Mouse (Mus musculus) thymus, postnatal 25 days (tissue): ENCODE data around the gene Lrrc4b.

Source experiments
- DNase-seq: peaks from one replicate; pipeline ENCODE4 v3.0.0; 2022

Gene Lrrc4b

DNA sequence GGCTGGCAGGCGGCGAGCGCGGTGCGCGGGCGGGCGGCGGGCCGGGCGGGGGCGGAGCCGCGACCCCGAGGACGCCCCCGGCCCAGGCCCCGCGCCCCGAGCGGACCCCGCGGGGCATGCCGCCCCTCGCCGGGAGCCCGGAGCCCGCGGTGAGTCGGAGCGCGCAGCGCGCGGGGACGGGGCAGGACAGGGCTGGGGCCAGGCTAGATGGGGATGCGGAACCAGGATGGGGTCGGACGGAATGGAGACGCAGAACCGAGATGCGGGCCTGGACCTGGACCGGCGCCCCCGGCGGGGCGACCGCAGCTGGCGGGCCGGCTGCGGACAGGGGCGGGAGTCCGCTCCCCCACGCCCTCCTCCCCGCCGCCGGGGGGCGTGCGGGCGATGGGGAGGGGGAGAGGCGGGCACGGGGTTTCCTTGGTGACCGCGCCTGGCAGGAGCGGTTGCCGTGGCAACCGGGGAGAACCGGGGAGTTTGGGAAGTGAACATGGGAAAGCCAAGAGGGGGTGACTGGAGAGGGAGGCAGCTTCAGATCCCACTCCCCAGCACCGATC is at the start of gene Lrrc4b:
Lrrc4b (plus strand) TSS at position 51 of the 554 bp plus-strand sequence.
- no peak for DNase-seq

DNA sequence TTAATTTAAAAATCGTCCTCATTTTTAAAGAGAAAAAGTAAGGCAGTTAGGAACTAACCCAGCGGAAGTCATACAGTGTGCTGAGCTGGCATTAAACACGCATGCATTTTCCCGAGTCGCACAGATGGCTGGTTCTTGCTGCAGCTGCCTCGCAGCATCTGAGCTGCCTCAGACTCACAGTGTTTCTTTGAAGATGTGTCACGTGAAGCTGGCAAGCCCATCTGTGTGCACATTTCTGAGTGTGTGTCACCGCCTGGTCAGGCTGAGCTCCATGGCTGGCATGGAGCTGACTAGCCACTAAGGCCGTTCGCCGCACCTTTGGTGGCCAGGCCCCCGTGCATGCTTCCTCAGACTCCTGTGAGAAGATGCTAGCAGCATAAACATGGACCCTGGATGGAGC is 46.3 kb upstream of the Lrrc4b start:
- peak; percentile 47 for DNase-seq

DNA sequence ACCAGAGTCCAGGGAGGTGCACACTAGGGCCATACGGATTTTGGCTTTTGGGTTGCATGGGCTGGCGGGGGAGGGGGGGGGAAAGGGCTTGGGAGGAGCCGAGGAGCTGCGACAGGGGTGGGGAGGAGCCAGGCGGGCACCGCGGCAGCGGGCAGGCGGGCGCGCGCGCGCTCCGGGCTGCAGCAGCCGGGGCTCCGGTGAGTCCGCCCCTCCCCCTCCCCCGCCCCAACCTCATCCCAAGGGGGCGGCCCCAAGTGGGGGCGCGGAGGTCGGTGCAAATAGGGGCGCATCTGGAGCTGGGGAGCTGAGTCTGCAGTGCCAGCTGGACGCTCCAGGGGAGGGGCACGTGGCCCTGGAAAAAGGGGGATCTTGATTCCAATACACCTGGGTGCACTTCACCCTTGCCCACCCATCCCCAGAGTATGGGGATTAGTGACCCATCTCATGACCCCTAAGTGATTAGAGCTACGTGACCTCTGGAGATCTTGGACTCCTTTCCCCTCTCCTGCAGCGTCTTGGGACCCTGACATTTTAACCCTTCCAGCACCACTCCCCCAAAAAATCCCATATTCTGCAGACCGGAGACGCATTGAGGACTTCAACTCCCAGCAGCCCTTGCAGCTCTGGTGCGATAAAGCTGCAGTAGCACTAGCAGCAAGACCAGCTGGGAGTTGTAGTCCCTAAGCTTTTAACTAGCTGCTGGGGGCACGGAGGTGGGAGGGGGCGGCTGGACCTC is 44.7 kb upstream of the Lrrc4b start, which contains the start of gene Syt3:
Syt3 (plus strand) TSS at position 123 of the 736 bp plus-strand sequence.
- peak; percentile 52 for DNase-seq

GRCm38 (mm10) chr7:44384716-44385059 is 44.1 kb upstream of the Lrrc4b start:
- DNase-seq: no peak

- DNase-seq: no peak
These were observed 43.1 kb upstream of the Lrrc4b start, which contains the start of gene 1700008O03Rik for GRCm38 (mm10) chr7:44385720-44386119. TSS of gene 1700008O03Rik (minus strand) at chr7:44385820.

DNA sequence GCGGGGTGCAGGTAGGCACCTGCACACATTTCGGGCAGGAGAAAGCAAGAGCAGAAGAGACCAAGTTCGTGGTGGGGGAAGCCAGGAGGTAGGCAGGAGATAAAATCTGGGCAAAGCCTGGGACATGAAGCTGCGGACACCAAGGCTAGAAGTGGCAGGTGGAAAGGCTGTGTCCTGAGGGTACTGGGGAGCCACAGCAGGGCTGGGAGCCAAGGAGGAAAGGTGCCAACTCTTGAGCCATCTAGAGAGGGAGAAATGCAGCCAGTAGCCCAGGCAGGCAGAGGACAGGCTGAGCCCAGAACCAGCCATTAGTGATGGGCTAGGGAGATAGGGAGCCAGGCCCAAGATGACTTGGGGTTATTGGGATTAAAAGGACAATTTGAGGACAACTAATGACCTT is 37.0 kb upstream of the Lrrc4b start:
- DNase-seq: no peak

DNA sequence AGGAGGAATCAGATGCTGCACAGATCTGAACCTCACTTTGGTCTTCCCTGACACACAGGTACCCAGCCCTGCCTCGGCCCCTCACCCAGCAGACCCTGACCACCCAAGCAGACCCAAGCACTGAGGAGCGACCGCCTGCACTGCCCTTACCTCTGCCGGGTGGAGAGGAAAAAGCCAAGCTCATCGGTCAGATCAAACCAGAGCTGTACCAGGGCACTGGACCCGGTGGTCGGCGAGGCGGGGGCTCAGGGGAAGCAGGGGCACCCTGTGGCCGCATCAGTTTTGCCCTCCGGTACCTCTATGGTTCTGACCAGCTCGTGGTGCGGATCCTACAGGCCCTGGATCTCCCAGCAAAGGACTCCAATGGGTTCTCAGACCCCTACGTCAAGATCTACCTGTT is 36.5 kb upstream of the Lrrc4b start:
- DNase-seq: no peak

DNA sequence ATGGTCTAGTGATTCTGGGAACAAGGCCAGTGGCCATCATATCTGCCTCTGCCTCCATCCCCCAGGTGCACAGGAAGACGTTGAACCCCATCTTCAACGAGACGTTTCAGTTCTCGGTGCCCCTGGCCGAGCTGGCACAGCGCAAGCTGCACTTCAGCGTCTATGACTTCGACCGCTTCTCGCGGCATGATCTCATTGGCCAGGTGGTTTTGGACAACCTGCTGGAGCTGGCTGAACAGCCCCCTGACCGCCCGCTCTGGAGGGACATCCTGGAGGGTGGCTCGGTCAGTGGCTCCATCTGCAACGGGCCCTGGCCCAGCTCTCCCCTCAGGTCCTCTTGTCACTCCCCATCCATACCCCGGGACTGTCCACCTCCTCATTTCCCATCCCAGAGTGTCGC is 35.5 kb upstream of the Lrrc4b start:
- DNase-seq: no peak

DNA sequence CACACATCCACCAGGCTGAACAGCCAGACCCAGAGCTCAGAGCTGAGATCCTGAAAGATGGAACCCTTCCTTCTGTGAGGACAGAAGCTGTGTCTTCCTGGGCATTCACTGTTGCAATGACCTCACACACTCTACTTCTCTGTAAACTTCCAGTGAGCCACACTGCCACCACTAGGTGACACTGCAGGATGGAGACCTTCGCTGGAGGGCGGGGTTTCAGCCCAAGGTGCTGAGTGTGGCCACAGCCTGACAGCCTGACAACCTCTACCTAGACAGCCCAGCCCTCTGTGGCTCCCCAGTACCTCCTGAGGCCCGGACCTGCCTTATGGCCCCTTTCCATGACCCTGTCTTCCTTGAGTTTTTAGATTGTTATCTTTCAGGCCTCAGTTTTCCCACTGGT is 30.2 kb upstream of the Lrrc4b start:
- peak; percentile 69 for DNase-seq

DNA sequence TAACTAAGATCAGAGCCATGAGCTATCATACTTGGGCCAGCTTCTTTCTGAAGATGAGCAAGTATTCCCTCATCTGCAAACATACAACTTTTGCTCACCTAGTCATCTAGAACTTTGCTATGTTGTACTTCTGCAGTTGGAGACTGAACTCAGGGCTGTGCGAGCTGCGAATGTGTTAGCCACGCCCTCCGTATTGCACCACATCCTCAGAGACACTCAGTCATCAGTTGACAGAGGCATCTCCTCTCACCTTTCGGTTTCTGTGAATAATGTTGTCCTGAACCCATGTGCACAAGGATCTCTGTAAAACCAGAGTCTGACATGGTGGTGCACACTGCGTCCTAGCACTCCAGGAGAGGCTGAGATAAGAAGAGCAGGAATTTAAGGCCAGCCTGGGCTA is 27.1 kb upstream of the Lrrc4b start:
- DNase-seq: no peak

DNA sequence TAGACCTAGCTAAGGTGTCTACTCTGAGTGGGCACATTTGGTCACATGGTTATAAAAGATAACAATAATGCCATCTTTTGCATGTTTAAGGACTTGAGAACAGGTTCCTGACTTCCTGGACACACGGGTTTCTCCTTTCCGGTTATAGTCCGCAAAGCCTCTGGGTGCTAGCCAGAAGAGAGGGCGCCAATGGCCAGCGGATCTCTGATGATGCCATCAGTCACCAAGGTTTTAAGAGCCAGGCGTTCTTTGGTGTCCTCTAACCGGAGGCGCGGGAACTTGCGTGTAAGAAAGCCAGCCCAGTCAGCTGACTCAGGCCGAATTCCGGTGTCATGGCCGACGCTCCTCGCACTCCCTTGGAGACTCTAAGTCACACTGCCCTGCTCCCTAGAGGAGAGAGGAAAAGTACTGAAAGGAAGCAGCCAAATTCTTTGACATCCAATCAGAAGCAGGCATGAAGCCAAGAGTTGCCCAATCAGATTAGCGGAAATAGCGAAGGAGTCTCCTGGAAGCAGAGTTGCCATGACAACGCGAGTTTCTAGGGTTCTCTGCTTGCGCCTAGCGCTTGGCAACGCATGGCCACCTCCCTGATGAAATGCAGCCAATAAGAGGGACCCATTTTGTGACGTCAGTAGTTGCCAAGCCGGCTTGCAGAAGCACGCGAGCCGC is 23.3 kb upstream of the Lrrc4b start:
- peak; percentile 83 for DNase-seq

DNA sequence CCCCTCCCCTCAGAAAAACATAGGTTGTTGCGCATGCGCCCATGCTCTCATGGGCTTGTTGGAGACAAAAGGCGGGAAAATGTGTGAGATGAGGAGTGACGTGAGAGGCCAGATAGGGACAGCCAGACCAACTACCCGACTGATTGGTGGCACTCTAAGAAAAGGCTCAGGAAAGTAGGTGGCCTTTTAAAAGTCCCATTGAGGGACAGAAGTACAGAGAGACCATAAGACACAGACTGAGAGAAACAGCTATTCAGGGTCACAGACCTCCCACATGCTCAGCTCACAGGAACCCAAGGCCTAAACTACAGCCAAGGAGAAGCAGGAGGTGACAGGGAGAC is 22.8 kb upstream of the Lrrc4b start:
- no peak for DNase-seq

- DNase-seq: no peak
These were observed 17.7 kb upstream of the Lrrc4b start for GRCm38 (mm10) chr7:44411144-44411543.

GRCm38 (mm10) chr7:44413307-44413706 is 15.5 kb upstream of the Lrrc4b start:
- DNase-seq: no peak

DNA sequence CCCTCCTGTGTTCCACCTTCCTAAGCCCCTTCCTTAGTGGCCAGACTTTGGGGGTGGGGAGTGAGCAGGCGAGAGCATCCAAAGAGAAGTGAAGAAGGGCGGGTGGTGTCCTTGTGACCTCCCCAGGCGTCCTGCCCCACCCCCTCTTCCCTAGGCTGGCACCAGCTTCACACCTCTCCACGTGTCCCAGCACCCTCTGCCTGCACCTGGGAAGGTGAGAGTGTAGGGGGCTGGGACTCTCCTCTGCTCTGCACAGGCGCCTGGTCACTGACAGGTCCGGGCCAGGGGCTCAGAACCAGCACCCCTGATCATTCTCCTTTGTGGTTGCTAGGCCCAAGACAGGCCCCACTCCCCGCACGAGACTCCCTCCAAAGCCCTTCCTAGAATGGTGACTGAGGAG is 1.2 kb upstream of the Lrrc4b start:
- no peak for DNase-seq

GRCm38 (mm10) chr7:44428171-44428950 is 457 bp upstream of the Lrrc4b start:
- DNase-seq: no peak

GRCm38 (mm10) chr7:44429534-44430488 is 993 bp downstream of the Lrrc4b start:
- DNase-seq: no peak

DNA sequence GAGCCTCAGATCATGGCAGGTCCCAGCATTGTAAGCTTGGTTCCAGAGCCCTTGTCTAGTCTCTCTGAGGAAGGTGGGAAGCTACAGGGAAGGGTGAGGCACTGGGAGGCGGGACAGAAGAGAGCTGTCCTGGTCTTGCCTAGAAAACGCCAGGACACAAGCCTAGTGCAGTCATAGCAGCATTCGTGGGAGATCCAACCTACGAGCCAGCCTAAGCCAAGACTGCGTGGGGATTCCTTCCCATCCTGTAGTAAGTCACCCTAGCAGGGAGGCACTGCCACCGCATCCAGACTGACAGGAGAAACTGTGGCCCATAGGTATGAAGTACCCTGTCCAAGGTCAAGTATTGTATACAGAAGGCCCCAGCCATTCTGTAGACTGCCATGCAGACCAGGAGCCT is 3.7 kb downstream of the Lrrc4b start:
- DNase-seq: no peak

GRCm38 (mm10) chr7:44433371-44433770 is 4.6 kb downstream of the Lrrc4b start:
- DNase-seq: no peak

GRCm38 (mm10) chr7:44434089-44434488 is 5.3 kb downstream of the Lrrc4b start:
- no peak for DNase-seq

GRCm38 (mm10) chr7:44435796-44436195 is 7.0 kb downstream of the Lrrc4b start:
- no peak for DNase-seq

DNA sequence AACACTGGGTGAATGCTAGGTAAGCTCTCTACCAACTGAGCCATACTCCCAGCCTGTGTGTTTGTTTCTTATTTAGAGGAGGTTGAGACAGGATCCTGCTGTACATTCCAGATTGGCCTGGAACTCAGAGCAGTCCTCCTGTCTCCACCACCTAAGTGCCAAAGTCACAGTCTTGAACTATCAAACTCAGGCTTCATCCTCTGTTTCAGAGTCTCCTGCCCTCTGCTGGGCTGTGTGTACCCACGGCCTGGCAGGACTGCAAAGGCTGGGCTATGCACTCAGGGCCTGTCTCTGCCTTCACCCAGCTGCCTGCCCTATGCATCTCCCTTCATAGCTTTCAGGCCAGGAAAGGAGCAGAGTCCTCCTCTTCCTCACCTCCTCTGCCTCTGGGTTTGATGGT is 7.4 kb downstream of the Lrrc4b start:
- no peak for DNase-seq
